Mouse (Mus musculus) liver, embryonic 14.5 days (tissue): ENCODE data around the gene Furin.

Experiments used
- CTCF ChIP-seq: IDR thresholded peaks from 2 replicates; pipeline ENCODE4 v1.5.1; 2016; ENCODE audit warnings: antibody characterized with exemption, low read depth, control low read depth
- EP300 ChIP-seq: IDR thresholded peaks from 2 replicates; pipeline ENCODE4 v1.6.1; 2016; ENCODE audit warnings: antibody characterized with exemption, low read depth

DNA sequence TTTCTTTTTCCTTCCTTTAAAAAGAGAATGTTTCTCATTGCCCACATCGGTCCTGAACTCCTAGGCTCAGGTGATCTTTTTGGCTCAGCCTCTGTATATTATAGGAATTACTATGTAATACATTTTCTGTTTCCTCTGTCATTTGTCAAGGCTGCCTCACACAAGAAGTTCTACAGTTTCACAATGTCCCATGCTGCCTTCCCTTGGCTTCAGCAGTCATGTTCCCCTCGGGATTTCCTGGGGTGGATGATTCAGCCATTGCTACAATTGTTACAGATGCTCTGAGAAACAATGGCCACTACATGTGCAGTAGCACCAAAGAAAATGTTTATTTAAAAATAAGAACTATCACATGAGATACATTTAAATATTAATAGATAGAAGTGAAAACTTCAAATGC lies 49.5 kb upstream of the Furin start:
- no peak for TF ChIP-seq CTCF
- no peak for TF ChIP-seq EP300
